Mouse (Mus musculus) monocyte, adult 59 days (primary cell): ENCODE results near the gene 2010315B03Rik. TPM values are rescaled to one million over a fixed set of nuclear protein-coding genes. Genes with fewer than 3 reads are reported as not detected.

ENCODE experiments used
- total RNA-seq, 2 experiments: library from RNA; stranded (reverse); gene quantifications; one replicate each; pipeline ENCODE4 v1.2.4; 2023

2010315B03Rik gene
- total RNA-seq, result 10 to 100 TPM; 17.2 to 18.1 TPM

DNA sequence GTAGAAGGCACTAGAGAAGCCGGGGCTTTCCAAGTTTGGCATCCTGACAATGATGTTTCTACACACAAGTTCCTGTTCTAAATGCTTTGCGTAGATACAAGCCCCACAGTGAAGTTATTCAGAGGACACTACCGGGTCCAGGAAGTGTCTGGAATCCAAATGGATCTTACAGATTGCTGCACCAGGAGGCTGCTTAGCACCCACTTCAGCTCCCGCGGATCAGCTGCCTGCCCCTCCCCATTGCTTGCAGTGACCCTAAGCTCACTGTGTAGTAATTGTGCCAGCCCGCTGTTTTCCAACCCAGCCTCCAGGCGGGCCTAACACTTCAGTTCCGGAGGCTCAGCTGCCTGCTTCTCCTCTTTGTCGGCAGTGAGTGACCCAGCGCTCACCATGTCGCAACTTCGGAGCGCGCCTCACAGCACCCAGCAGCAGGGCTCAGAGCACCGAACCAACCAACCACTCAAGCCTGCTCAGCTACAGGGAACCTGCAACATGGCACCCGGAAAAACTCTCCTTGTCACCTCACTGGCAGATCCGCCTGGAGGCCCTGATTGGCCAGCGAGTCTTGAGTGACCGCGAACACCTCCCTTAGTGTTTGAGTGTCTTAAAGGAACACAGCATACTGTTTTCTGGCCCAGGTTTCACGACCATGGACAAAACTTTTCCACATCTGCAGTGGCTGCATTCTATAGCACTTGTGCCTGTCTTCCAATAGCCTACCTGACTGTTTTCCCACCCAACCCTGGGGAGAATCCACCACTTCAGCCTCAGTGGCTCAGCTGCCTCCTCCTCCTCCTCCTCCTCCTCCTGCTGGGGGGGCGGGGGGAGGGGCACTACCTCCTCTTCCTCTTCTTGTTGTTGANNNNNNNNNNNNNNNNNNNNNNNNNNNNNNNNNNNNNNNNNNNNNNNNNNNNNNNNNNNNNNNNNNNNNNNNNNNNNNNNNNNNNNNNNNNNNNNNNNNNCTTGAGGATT lies at the start of gene 2010315B03Rik:
Gene 2010315B03Rik (minus strand): TSS at position 526 of the 972 bp plus-strand sequence.

Other genes starting within 250 kb of the 2010315B03Rik start
- gene Ccr2, start 210.7 kb downstream of the 2010315B03Rik start, total RNA-seq, result 100 to 1,000 TPM; 370 to 472 TPM
- 10 to 100 TPM; 10.2 to 11.8 TPM for gene Ccr5, start 191.2 kb downstream of the 2010315B03Rik start, total RNA-seq
- gene Ppp2r3d, start 164.2 kb upstream of the 2010315B03Rik start, total RNA-seq, result 100 to 1,000 TPM; 235 to 241 TPM
- not detected for gene Gm21836, start 181.1 kb upstream of the 2010315B03Rik start, total RNA-seq